Mouse (Mus musculus) lung, postnatal 0 days (tissue): ENCODE measurements at regions not wholly inside any gene's neighbourhood (a gene's known extent, or its start where the extent isn't known, plus 50 kb on each side); places are given as distances from the start of the nearest gene placed in this dataset.

Experiments
- ATAC-seq: fragments of 200-750 bp; cut with Nextera tagmentation; 2 replicates; pipeline ENCODE4 v1.8.0; 2017; ENCODE audit warnings: moderate library complexity
- DNase-seq: peaks from one replicate; pipeline ENCODE4 v3.0.0-alpha.2; 2016; ENCODE audit warnings: low spot score
- H3K27ac ChIP-seq: fragments of 300-500 bp; sonication (generic); 2 replicates; pipeline ENCODE4 v1.5.1; 2014; ENCODE audit warnings: antibody characterized with exemption, mild to moderate bottlenecking, low read length, mixed read lengths
- H3K27me3 ChIP-seq: fragments of 300-500 bp; sonication (generic); replicated peaks from 2 replicates; pipeline ENCODE4 v1.6.1; 2014; ENCODE audit warnings: low read length, mixed read lengths; ENCODE audit not compliant: insufficient read depth
- H3K36me3 ChIP-seq: fragments of 300-500 bp; sonication (generic); 2 replicates; pipeline ENCODE4 v1.6.1; 2014; ENCODE audit warnings: low read length, mixed read lengths; ENCODE audit not compliant: insufficient read depth
- H3K4me1 ChIP-seq: fragments of 300-500 bp; sonication (generic); 2 replicates; pipeline ENCODE4 v1.6.1; 2014; ENCODE audit warnings: antibody characterized with exemption, low read depth, low read length, mixed read lengths; ENCODE audit not compliant: insufficient read depth
- H3K4me2 ChIP-seq: fragments of 300-500 bp; sonication (generic); replicated peaks from 2 replicates; pipeline ENCODE4 v1.6.1; 2014; ENCODE audit warnings: low read depth, mild to moderate bottlenecking, low read length, moderate library complexity, mixed read lengths
- H3K4me3 ChIP-seq: fragments of 300-500 bp; sonication (generic); 2 replicates; pipeline ENCODE4 v1.5.1; 2014; ENCODE audit warnings: low read depth, low read length
- H3K9ac ChIP-seq: fragments of 300-500 bp; sonication (generic); replicated peaks from 2 replicates; pipeline ENCODE4 v1.6.1; 2014; ENCODE audit warnings: low read depth, mild to moderate bottlenecking
- H3K9me3 ChIP-seq: fragments of 300-500 bp; sonication (generic); 2 replicates; pipeline ENCODE4 v1.6.1; 2016; ENCODE audit warnings: low read length, mixed read lengths
- CTCF ChIP-seq: IDR thresholded peaks from 2 replicates; pipeline ENCODE4 v1.5.1; 2016; ENCODE audit warnings: antibody characterized with exemption, mild to moderate bottlenecking
- EP300 ChIP-seq: IDR thresholded peaks from 2 replicates; pipeline ENCODE4 v1.6.1; 2016; ENCODE audit warnings: antibody characterized with exemption, mild to moderate bottlenecking, control low read depth
- WGBS: fragments of 180-500 bp; shearing (Covaris S2); extraction: QIAGEN DNeasy Blood & Tissue Kit; methylation state at CpG from one replicate; pipeline ENCODE4 v1.1.7; 2014; 5-methylcytosine and 5-hydroxymethylcytosine counted together

DNA sequence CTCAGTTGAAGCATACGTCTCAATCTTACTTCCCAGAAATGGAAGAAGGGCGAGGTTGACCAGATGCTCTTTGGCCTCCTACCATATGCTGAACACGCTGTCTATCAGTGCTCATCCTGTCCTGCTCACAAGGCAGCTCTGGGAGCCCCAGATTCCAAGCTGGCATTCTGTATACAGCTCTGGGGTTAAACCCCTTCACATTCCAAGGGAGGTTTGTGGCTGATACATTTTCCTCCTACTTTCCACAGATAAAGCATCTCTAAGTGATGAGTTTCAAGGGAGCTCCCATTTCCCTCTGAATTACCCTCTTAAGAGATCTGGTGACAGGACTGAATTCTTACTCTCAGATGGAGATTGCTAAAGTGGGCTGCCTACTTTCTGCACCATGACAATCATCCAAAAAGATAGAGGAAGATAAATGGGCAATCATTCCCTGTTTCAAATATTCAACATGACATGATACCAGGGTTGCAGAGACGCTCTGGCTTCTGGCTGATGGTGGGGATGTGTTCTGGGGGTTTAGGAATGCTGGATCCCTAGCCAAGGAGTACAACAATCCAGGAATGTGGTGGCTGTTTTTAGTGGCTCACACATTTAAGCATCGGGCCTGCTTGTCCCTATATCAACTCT is 138.7 kb upstream of the Bmp4 start:
- Histone ChIP-seq H3K4me3 (no peak overlapping the region), H3K9me3 (no peaks in the 10 kb centered on the region), H3K4me1 (no peaks in the 10 kb centered on the region), H3K9ac (no peak overlapping the region), H3K27ac (no peak overlapping the region), H3K4me2 (no peak overlapping the region), H3K36me3 (no peaks in the 10 kb centered on the region), H3K27me3 (no peaks in the 10 kb centered on the region)
- TF ChIP-seq CTCF = no peak
- TF ChIP-seq EP300 = no peak
- no peak for DNase-seq
- ATAC-seq = no peak
- 79% methylated on average over 5 of the region's 5 CpGs for WGBS

DNA sequence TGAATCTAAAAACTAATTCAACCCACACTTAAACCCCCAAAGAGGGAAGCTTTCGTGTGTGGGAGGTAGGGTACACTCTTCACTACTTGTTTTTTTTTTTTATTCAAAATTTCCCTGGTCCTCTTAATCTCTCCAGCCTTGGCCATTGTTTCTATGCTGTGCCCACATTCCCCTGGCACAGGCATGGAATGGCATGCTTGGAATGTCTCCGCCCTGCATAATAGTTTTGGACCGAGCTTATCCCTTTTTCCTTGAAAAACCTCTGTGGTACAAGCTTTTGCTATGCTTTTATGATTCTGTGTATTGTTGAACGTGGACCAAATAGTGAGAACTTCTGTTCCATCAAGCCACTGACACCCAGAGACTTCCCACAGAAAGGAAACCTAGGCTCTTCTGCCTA is 126.8 kb upstream of the Bmp4 start:
- WGBS = 45% methylated on average over 4 of the region's 4 CpGs
- Histone ChIP-seq H3K9ac (no peak overlapping the region), H3K27me3 (no peaks in the 10 kb centered on the region), H3K4me2 (no peak overlapping the region), H3K4me1 (no peaks in the 10 kb centered on the region), H3K4me3 (no peak overlapping the region), H3K36me3 (no peaks in the 10 kb centered on the region), H3K9me3 (no peaks in the 10 kb centered on the region), H3K27ac (0 out of 2 replicates have a peak overlapping the region, but pooled peaks have one; percentile 2)
- ATAC-seq (peak; percentile 64), DNase-seq (peak; percentile 64)
- no peak for TF ChIP-seq CTCF
- peak; percentile 75 for TF ChIP-seq EP300

DNA sequence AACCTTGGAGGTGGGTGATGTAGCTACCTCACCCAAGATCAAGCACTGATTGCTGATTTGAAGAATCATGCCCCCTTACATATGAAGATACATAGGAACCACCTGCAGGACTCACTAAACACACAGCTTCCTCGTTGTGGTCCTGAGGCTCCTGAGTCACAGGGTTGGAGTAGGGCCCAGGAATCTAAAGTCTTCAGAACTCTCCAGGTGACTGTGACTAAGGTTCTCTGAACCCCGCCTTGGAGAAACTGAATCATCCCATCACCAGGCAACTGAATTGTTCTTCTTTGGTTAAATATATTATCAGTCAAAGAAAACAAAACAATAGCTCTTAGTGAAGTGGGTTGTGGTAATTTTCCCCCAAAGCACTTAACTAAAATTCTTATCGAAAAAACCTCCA is 125.8 kb upstream of the Bmp4 start:
- DNase-seq (peak; percentile 67), ATAC-seq (peak; percentile 73)
- Histone ChIP-seq H3K27me3 (no peaks in the 10 kb centered on the region), H3K4me1 (no peaks in the 10 kb centered on the region), H3K9ac (no peak overlapping the region), H3K27ac (no peak overlapping the region), H3K36me3 (no peaks in the 10 kb centered on the region), H3K4me3 (no peak overlapping the region), H3K9me3 (no peaks in the 10 kb centered on the region), H3K4me2 (no peak overlapping the region)
- 49% methylated on average over 3 of the region's 3 CpGs for WGBS
- no peak for TF ChIP-seq CTCF
- TF ChIP-seq EP300 = no peak; the same call in 1 of the 2 replicates

DNA sequence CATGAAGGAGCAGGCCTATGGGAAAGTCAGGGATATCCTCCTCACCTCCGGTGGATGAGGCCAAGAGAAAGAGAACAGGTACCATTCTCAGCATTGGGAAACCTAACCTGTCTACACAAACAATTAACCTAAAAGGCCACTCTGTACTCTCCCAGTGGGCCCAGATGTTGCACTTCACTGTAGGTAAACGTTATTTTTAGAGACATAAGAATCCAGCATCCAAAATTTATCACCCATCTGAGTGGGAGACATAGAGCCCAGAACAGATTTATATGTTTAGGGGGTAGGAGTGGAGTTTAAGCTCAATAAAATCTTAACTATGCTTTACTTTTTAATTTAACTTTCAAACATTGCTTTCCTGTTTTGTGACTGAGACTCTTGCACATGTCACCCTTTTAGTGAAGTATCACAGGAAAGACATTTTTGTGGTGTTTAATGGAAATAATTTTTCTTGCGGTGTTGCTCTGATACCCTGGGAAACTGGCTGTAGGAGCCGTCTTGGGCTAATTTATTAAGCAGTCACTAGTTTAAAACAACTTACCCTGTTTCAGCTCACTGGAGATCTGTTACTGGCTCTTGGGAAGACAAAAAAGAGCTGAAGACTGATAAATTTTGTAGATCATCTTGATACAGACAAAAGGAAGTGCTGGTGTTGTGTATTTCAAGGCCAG is 123.9 kb upstream of the Bmp4 start:
- ATAC-seq (no peak), DNase-seq (no peak)
- Histone ChIP-seq H3K27me3 (no peaks in the 10 kb centered on the region), H3K4me1 (no peaks in the 10 kb centered on the region), H3K9ac (no peak overlapping the region), H3K4me2 (no peak overlapping the region), H3K9me3 (no peaks in the 10 kb centered on the region), H3K4me3 (no peak overlapping the region), H3K27ac (no peak overlapping the region), H3K36me3 (no peaks in the 10 kb centered on the region)
- no peak for TF ChIP-seq CTCF
- TF ChIP-seq EP300 = no peak
- 76% methylated on average over 4 of the region's 4 CpGs for WGBS

DNA sequence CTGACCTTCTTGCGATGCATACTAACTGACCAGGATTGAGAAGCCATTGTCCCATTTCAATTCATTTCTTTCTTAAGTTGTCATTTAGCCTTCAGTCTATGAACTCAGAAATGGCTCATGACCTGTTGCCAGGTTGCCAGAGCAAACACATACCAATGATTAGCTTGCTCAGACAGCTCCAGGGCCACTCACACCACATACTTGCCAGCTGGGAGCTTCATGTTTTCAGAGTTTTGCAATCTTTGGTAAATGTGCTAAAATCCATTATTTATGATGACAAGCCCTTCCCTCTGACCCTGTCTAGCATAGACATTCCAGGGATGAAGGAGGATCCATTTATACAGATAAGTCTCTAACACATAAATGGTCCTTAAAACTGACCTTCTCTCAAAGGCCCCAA is 121.6 kb upstream of the Bmp4 start:
- no peak for ATAC-seq
- Histone ChIP-seq H3K27ac (no peak overlapping the region), H3K27me3 (no peaks in the 10 kb centered on the region), H3K36me3 (no peaks in the 10 kb centered on the region), H3K4me2 (no peak overlapping the region), H3K4me1 (no peaks in the 10 kb centered on the region), H3K9ac (no peak overlapping the region), H3K9me3 (no peaks in the 10 kb centered on the region), H3K4me3 (no peak overlapping the region)
- TF ChIP-seq EP300 (no peak), CTCF (no peak)
- peak; percentile 21 for DNase-seq
- 97% methylated on average over 1 of the region's 1 CpGs for WGBS

DNA sequence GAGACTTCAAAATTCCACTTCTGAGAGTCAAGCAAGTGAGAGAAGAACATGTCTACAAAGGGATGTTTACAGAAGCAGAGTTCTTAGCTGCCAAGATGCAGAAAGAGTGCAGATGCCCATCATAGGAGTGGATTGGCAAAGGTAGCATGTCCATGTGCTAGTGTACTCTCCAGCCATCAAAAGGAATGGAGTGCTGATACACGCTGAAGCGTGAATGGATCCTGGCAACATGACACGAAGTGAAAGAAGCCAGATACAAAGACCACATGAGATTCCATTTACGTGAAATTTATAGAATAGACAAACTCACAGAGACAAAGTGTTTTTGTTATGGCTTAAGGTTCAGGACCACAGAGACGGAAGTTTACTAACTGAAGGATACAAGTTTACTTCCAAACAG is 118.4 kb upstream of the Bmp4 start:
- 80% methylated on average over 5 of the region's 5 CpGs for WGBS
- no peak overlapping the region for H3K27ac ChIP-seq
- H3K27me3 ChIP-seq = no peaks in the 10 kb centered on the region
- TF ChIP-seq CTCF (no peak), EP300 (no peak)
- no peaks in the 10 kb centered on the region for H3K36me3 ChIP-seq
- no peaks in the 10 kb centered on the region for H3K4me1 ChIP-seq
- ATAC-seq (no peak), DNase-seq (no peak)
- H3K4me2 ChIP-seq = no peak overlapping the region
- no peak overlapping the region for H3K4me3 ChIP-seq
- H3K9me3 ChIP-seq = no peaks in the 10 kb centered on the region
- H3K9ac ChIP-seq = no peak overlapping the region
